ENCODE assay signal across 10 mouse cellular contexts in the genomic region with DNA sequence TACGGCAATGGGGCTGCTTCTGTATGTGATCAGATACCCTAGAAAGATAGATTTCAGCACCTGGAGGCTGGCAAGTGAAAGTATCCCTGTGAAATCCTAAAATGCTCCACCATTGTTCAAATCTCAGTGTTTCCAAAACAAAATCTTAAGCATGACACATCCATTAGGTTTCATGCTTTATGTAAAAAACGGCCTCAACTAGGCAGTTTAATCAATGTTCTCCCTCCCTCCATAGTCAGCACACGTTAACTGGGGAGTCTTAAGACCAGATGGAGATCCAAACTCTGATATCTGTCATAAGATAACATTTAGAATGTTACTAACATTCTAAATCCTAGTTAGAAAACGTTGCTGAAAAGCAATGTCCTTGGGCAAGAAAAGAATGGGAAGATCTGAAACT. TPM values are rescaled to one million over a fixed set of nuclear protein-coding genes. Genes with fewer than 3 reads are reported as not detected.
DNase-seq lines count a peak whose midpoint lies in the region; ATAC-seq and TF ChIP-seq lines count a peak whose summit lies in the region.
"Had no signal": no experiment of that assay in that cellular context is flagged by ENCODE, and none has a peak within 500 bp of the region (broad histone marks: within the 10 kb centered on the region; RNA-seq: fewer than 3 reads in every experiment).

No protein-coding gene starts in this region.

- peak overlapping the region; percentile 71 for H3K4me3 ChIP-seq in layer of hippocampus, adult 2 months
- H3K4me3 ChIP-seq in embryonic facial prominence, embryonic 10.5 days: peak overlapping the region; percentile 92
- peak overlapping the region; percentile 94 for H3K4me3 ChIP-seq in intestine, embryonic 14.5 days (ENCODE audit: low read depth, low read length)
- peak overlapping the region; percentile 94 for H3K4me3 ChIP-seq in neural tube, embryonic 12.5 days

- WGBS in embryonic facial prominence, embryonic 10.5 days: 19% methylated on average over 4 of the region's 4 CpGs
- 14% methylated on average over 4 of the region's 4 CpGs for WGBS in intestine, embryonic 14.5 days
- 18% methylated on average over 4 of the region's 4 CpGs for WGBS in neural tube, embryonic 12.5 days

- DNase-seq in layer of hippocampus, adult 2 months (ENCODE audit: low spot score in 2 of 2): no peak
- DNase-seq in layer of hippocampus, adult 18-20 months (ENCODE audit: low spot score in 2 of 2): no peak
- DNase-seq in embryonic facial prominence, embryonic 10.5 days (ENCODE audit: low spot score): no peak
- DNase-seq in intestine, embryonic 14.5 days (ENCODE audit: low spot score): no peak
- no peak for DNase-seq in right cerebral cortex, postnatal 36 days (ENCODE audit: low spot score in 2 of 2)
- no peak for DNase-seq in right cerebral cortex, postnatal 4 days
- DNase-seq in thymus, postnatal 14 days: no peak
- DNase-seq: adrenal gland, adult 8-10 months had no signal

- no peak for TF ChIP-seq CTCF in layer of hippocampus, adult 2 months (conservative IDR thresholded peaks at IDR 0.05)

- peak overlapping the region; percentile 58 for H3K4me2 ChIP-seq in intestine, embryonic 14.5 days (ENCODE audit: low read length)
- H3K4me2 ChIP-seq in neural tube, embryonic 12.5 days (replicated peaks): peak overlapping the region; percentile 72

- peaks cover 29% of the 10 kb centered on the region for H3K4me1 ChIP-seq in embryonic facial prominence, embryonic 10.5 days
- peaks cover 14% of the 10 kb centered on the region for H3K4me1 ChIP-seq in intestine, embryonic 14.5 days (replicated peaks; ENCODE audit: control insufficient read depth, insufficient read depth, low read length)
- H3K4me1 ChIP-seq in neural tube, embryonic 12.5 days: peaks cover 24% of the 10 kb centered on the region

- peak overlapping the region; percentile 99 for H3K9ac ChIP-seq in intestine, embryonic 14.5 days (ENCODE audit: low read length)
- peak overlapping the region; percentile 100 for H3K9ac ChIP-seq in neural tube, embryonic 12.5 days

- H3K36me3 ChIP-seq in embryonic facial prominence, embryonic 10.5 days (replicated peaks): peaks cover 36% of the 10 kb centered on the region
- peaks cover 6% of the 10 kb centered on the region for H3K36me3 ChIP-seq in intestine, embryonic 14.5 days (ENCODE audit: control insufficient read depth, insufficient read depth, low read length)
- H3K36me3 ChIP-seq in neural tube, embryonic 12.5 days: peaks cover 7% of the 10 kb centered on the region

- no peak for ATAC-seq in intestine, embryonic 14.5 days (replicated peaks; ENCODE audit: low FRiP score, low TSS enrichment, low read depth)
- ATAC-seq in neural tube, embryonic 12.5 days (ENCODE audit: low FRiP score, low read depth): no peak

- H3K9me3 ChIP-seq in embryonic facial prominence, embryonic 10.5 days: peaks cover 6% of the 10 kb centered on the region; the same call in 1 of the 2 replicates
- no peaks in the 10 kb centered on the region for H3K9me3 ChIP-seq in intestine, embryonic 14.5 days (ENCODE audit: control insufficient read depth, low read length)
- H3K9me3 ChIP-seq in neural tube, embryonic 12.5 days: 0 out of 2 replicates have a peak, but pooled peaks cover 6% of the 10 kb centered on the region

- peak overlapping the region; percentile 99 for H3K27ac ChIP-seq in layer of hippocampus, adult 2 months
- H3K27ac ChIP-seq in embryonic facial prominence, embryonic 10.5 days (replicated peaks): peak overlapping the region; percentile 100
- H3K27ac ChIP-seq in intestine, embryonic 14.5 days (ENCODE audit: low read depth): peak overlapping the region; percentile 100; the same call in 1 of the 2 replicates
- H3K27ac ChIP-seq in neural tube, embryonic 12.5 days: 0 out of 2 replicates have a peak overlapping the region, but pooled peaks have one; percentile 99

- H3K27me3 ChIP-seq in embryonic facial prominence, embryonic 10.5 days (replicated peaks; ENCODE audit: low read depth, poor library complexity, severe bottlenecking): no peaks in the 10 kb centered on the region
- no peaks in the 10 kb centered on the region for H3K27me3 ChIP-seq in intestine, embryonic 14.5 days (replicated peaks; ENCODE audit: control insufficient read depth, insufficient read depth, low read length)
- H3K27me3 ChIP-seq in neural tube, embryonic 12.5 days (replicated peaks): no peaks in the 10 kb centered on the region

RNA-seq across cellular contexts. Expression of gene Zfp292, which starts 0.9 kb away (rescaled TPM):
- total RNA-seq in layer of hippocampus, adult 2 months (2021): 10 to 100 TPM; 26.8 to 27.3 TPM
- total RNA-seq in layer of hippocampus, adult 18-20 months (2021): 10 to 100 TPM; 25.7 to 25.8 TPM
- polyA plus RNA-seq in embryonic facial prominence, embryonic 10.5 days (2016; fragmentation: Nextera tagmentation; extraction: Ambion mirVana): 24.7 and 25.0 TPM in 2 replicates
- polyA plus RNA-seq in intestine, embryonic 14.5 days (2014; fragmentation: Nextera tagmentation; extraction: Ambion mirVana): 25.1 and 28.5 TPM in 2 replicates
- 32.6 and 34.7 TPM in 2 replicates for polyA plus RNA-seq in neural tube, embryonic 12.5 days (2016; fragmentation: Nextera tagmentation; extraction: Ambion mirVana)

RNA-seq across cellular contexts. Expression of gene Cga, which starts 11.7 kb away (rescaled TPM):
- not detected for total RNA-seq in layer of hippocampus, adult 2 months (2021)
- not detected for total RNA-seq in layer of hippocampus, adult 18-20 months (2021)
- polyA plus RNA-seq in embryonic facial prominence, embryonic 10.5 days (2016; fragmentation: Nextera tagmentation; extraction: Ambion mirVana): 2.4 and 2.8 TPM in 2 replicates
- not detected in 2 replicates for polyA plus RNA-seq in intestine, embryonic 14.5 days (2014; fragmentation: Nextera tagmentation; extraction: Ambion mirVana)
- not detected in 2 replicates for polyA plus RNA-seq in neural tube, embryonic 12.5 days (2016; fragmentation: Nextera tagmentation; extraction: Ambion mirVana)
- total RNA-seq: adrenal gland, adult 8-10 months; layer of hippocampus, postnatal 14 days had no signal
